21 mouse cellular contexts compared by ENCODE assay signal in genomic region chr6:6496789-6497188, GRCm38 (mm10).
DNase-seq lines count a peak whose midpoint lies in the region; ATAC-seq and TF ChIP-seq lines count a peak whose summit lies in the region.
"Had no signal": no experiment of that assay in that cellular context is flagged by ENCODE, and none has a peak within 500 bp of the region (broad histone marks: within the 10 kb centered on the region; RNA-seq: fewer than 3 reads in every experiment).

No protein-coding gene starts in this region.

- 12% methylated on average over 1 of the region's 1 CpGs for WGBS in bone marrow, adult 2 months

- no peak for TF ChIP-seq POLR2A in bone marrow, adult 2 months (IDR thresholded peaks at IDR 0.05; ENCODE audit: borderline replicate concordance, control insufficient read depth, low read depth, low read length)

- TF ChIP-seq CTCF in bone marrow, adult 2 months (IDR thresholded peaks at IDR 0.05; ENCODE audit: control insufficient read depth, insufficient read depth, low read length) = no peak

- ATAC-seq in granulocyte monocyte progenitor cell, adult 5-6 weeks (replicated peaks; ENCODE audit: poor library complexity, severe bottlenecking) = peak; percentile 98
- ATAC-seq: CD4-positive, CD25-positive, alpha-beta regulatory T cell, adult 4 months; forebrain, embryonic 16.5 days; intestine, embryonic 16.5 days had no signal

- DNase-seq in lung, postnatal 36 days = peak; percentile 5
- no peak for DNase-seq in lung, postnatal 25 days (ENCODE audit: low spot score)
- no peak for DNase-seq in kidney, postnatal 36 days
- no peak for DNase-seq in layer of hippocampus, adult 18-20 months (ENCODE audit: low spot score in 2 of 2)
- no peak for DNase-seq in kidney, postnatal 14 days
- DNase-seq: adrenal gland, postnatal 25 days; B cell, adult 2 months; cerebellum, adult 11-12 months; cerebellum, postnatal 14 days; gastrocnemius, postnatal 25 days; heart, adult 11 months; heart, postnatal 36 days had no signal

- peak overlapping the region; percentile 63; the same call in 1 of the 2 replicates for H3K27ac ChIP-seq in bone marrow, adult 2 months (ENCODE audit: control insufficient read depth, insufficient read depth, low read depth, low read length, poor library complexity)
- H3K27ac ChIP-seq: embryonic facial prominence, embryonic 12.5 days; forebrain, embryonic 12.5 days; heart, embryonic 13.5 days; hindbrain, embryonic 15.5 days had no signal

- H3K4me1 ChIP-seq in bone marrow, adult 2 months (ENCODE audit: control insufficient read depth, insufficient read depth, low read length) = no peaks in the 10 kb centered on the region
- H3K4me1 ChIP-seq: embryonic facial prominence, embryonic 12.5 days; forebrain, embryonic 12.5 days; heart, embryonic 13.5 days; hindbrain, embryonic 15.5 days had no signal

- H3K4me3 ChIP-seq in bone marrow, adult 2 months (replicated peaks; ENCODE audit: control insufficient read depth, low read depth, low read length) = no peak overlapping the region
- H3K4me3 ChIP-seq: embryonic facial prominence, embryonic 12.5 days; forebrain, embryonic 12.5 days; heart, embryonic 13.5 days; hindbrain, embryonic 15.5 days had no signal
